Mouse (Mus musculus) kidney, postnatal 10 days (tissue): ENCODE results near the gene Cyp1a2.

ENCODE experiments used
- DNase-seq: peaks from one replicate; pipeline ENCODE4 v3.0.0; 2021; ENCODE audit warnings: mixed read lengths

Cyp1a2 gene

GRCm38 (mm10) chr9:57644944-57645893, 38.3 kb downstream of the Cyp1a2 start:
- DNase-seq = peak; percentile 96

GRCm38 (mm10) chr9:57644442-57644943, 39.0 kb downstream of the Cyp1a2 start:
- no peak for DNase-seq

- no peak for DNase-seq
Observed at GRCm38 (mm10) chr9:57643856-57644180, 39.7 kb downstream of the Cyp1a2 start.

- peak; percentile 23 for DNase-seq
Observed at GRCm38 (mm10) chr9:57643169-57643855, 40.2 kb downstream of the Cyp1a2 start.

- peak; percentile 5 for DNase-seq
Observed at GRCm38 (mm10) chr9:57641775-57642550, 41.5 kb downstream of the Cyp1a2 start.

GRCm38 (mm10) chr9:57641022-57641421, 42.5 kb downstream of the Cyp1a2 start:
- no peak for DNase-seq

GRCm38 (mm10) chr9:57640384-57640783, 43.1 kb downstream of the Cyp1a2 start:
- peak; percentile 76 for DNase-seq

GRCm38 (mm10) chr9:57639661-57640328, 43.7 kb downstream of the Cyp1a2 start:
- DNase-seq = no peak

GRCm38 (mm10) chr9:57638651-57639459, 44.6 kb downstream of the Cyp1a2 start:
- peak; percentile 82 for DNase-seq

- peak; percentile 90 for DNase-seq
Observed at GRCm38 (mm10) chr9:57637741-57638322, 45.7 kb downstream of the Cyp1a2 start.

- no peak for DNase-seq
Observed at GRCm38 (mm10) chr9:57637272-57637671, 46.2 kb downstream of the Cyp1a2 start.

GRCm38 (mm10) chr9:57633481-57634024, 50.0 kb downstream of the Cyp1a2 start:
- DNase-seq = no peak

GRCm38 (mm10) chr9:57629118-57629874, 54.2 kb downstream of the Cyp1a2 start:
- DNase-seq = peak; percentile 88

- DNase-seq = no peak
Observed at GRCm38 (mm10) chr9:57628717-57629116, 54.8 kb downstream of the Cyp1a2 start.

GRCm38 (mm10) chr9:57627892-57628291, 55.6 kb downstream of the Cyp1a2 start:
- DNase-seq = no peak

GRCm38 (mm10) chr9:57627191-57627590, 56.3 kb downstream of the Cyp1a2 start:
- DNase-seq = no peak
